Mouse (Mus musculus) CH12.LX (cell line): ENCODE results near the gene Gm17622.

ENCODE experiments used
- BHLHE40 ChIP-seq: IDR thresholded peaks from 2 replicates; pipeline ENCODE4 v1.6.1; 2011; ENCODE audit warnings: mild to moderate bottlenecking, low read depth, low read length, improper control_type of control experiment
- CHD2 ChIP-seq: IDR thresholded peaks from 2 replicates; pipeline ENCODE4 v1.6.1; 2011; ENCODE audit warnings: low read length, improper control_type of control experiment
- CTCF ChIP-seq, 2 experiments: IDR thresholded peaks in 1 of 2; conservative IDR thresholded peaks in 1 of 2; 2 replicates each; pipeline ENCODE4 v1.5.1; 2011 to 2012; ENCODE audit warnings: low read depth in 2 of 2, low read length in 2 of 2, improper control_type of control experiment in 1 of 2, inconsistent platforms in 1 of 2, mild to moderate bottlenecking in 1 of 2, moderate library complexity in 1 of 2
- MAFK ChIP-seq: IDR thresholded peaks from 2 replicates; pipeline ENCODE4 v1.6.1; 2011; ENCODE audit warnings: low read length, improper control_type of control experiment; ENCODE audit not compliant: insufficient replicate concordance
- MAX ChIP-seq: IDR thresholded peaks from 2 replicates; pipeline ENCODE4 v1.6.1; 2011; ENCODE audit warnings: low read length, improper control_type of control experiment
- MAZ ChIP-seq: IDR thresholded peaks from 2 replicates; pipeline ENCODE4 v1.6.1; 2012; ENCODE audit warnings: low read depth, mild to moderate bottlenecking, inconsistent platforms, low read length, improper control_type of control experiment, moderate library complexity
- MYC ChIP-seq: IDR thresholded peaks from 2 replicates; pipeline ENCODE4 v1.6.1; 2011; ENCODE audit warnings: low read depth, mild to moderate bottlenecking, improper control_type of control experiment, low read length
- POLR2A ChIP-seq: IDR thresholded peaks from 2 replicates; pipeline ENCODE4 v1.6.1; 2011; ENCODE audit warnings: low read depth, mild to moderate bottlenecking, improper control_type of control experiment, low read length
- SIN3A ChIP-seq: IDR thresholded peaks from 2 replicates; pipeline ENCODE4 v1.6.1; 2012; ENCODE audit warnings: low read length, improper control_type of control experiment, inconsistent platforms
- SMC3 ChIP-seq: IDR thresholded peaks from 2 replicates; pipeline ENCODE4 v1.6.1; 2011; ENCODE audit warnings: low read depth, low read length, improper control_type of control experiment
- UBTF ChIP-seq: IDR thresholded peaks from 2 replicates; pipeline ENCODE4 v1.6.1; 2012; ENCODE audit warnings: low read depth, mild to moderate bottlenecking, inconsistent platforms, low read length, improper control_type of control experiment, moderate library complexity
- ZNF384 ChIP-seq: IDR thresholded peaks from 2 replicates; pipeline ENCODE4 v1.6.1; 2012; ENCODE audit warnings: low read depth, low read length, improper control_type of control experiment, inconsistent platforms

GRCm38 (mm10) chr13:96462644-96463043, 27.9 kb upstream of the Gm17622 start:
- no peak for TF ChIP-seq CHD2
- TF ChIP-seq MAFK = no peak
- no peak for TF ChIP-seq UBTF
- TF ChIP-seq POLR2A = no peak
- no peak for TF ChIP-seq CTCF (conservative IDR thresholded peaks at IDR 0.05 in 1 of 2, IDR thresholded peaks at IDR 0.05 in 1 of 2; ENCODE audit: low read depth in 2 of 2, low read length in 2 of 2)
- no peak for TF ChIP-seq MAX
- no peak for TF ChIP-seq ZNF384
- TF ChIP-seq MAZ = no peak
- no peak for TF ChIP-seq BHLHE40
- TF ChIP-seq MYC = no peak
- TF ChIP-seq SMC3 = no peak
- no peak for TF ChIP-seq SIN3A
